22 mouse cellular contexts compared by ENCODE assay signal in the genomic region with DNA sequence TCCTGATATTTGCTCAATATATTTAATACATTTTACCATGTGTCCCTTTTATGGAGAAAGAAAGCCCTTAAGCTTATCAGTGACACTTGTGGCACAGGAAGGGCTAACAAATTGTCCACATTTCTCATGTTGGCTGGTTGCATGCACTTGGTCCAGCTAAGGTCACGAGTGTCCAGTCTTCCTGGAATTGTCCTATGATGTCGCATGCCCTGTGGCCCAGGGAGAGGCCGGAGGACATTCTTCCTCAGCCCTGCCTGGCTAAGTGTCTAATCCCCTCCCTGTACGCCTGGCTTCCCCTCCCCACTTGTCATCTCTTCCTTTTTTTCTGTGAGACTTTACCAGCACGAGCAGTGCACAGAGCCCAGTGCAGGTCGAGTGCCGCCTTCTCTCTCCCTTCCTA. TPM values are rescaled to one million over a fixed set of nuclear protein-coding genes. Genes with fewer than 3 reads are reported as not detected.
DNase-seq lines count a peak whose midpoint lies in the region; ATAC-seq and TF ChIP-seq lines count a peak whose summit lies in the region.
"Had no signal": no experiment of that assay in that cellular context is flagged by ENCODE, and none has a peak within 500 bp of the region (broad histone marks: within the 10 kb centered on the region; RNA-seq: fewer than 3 reads in every experiment).

No protein-coding gene starts in this region.

- 0 out of 2 replicates have a peak overlapping the region, but pooled peaks have one; percentile 2 for H3K4me2 ChIP-seq in heart, embryonic 11.5 days
- H3K4me2 ChIP-seq: embryonic facial prominence, embryonic 15.5 days; hindbrain, embryonic 12.5 days; intestine, embryonic 15.5 days; limb, embryonic 12.5 days had no signal

- H3K4me3 ChIP-seq in kidney, adult 2 months (ENCODE audit: insufficient read depth, low read depth, low read length): no peak overlapping the region
- H3K4me3 ChIP-seq in heart, embryonic 11.5 days (ENCODE audit: low read depth, low read length): no peak overlapping the region
- H3K4me3 ChIP-seq: embryonic facial prominence, embryonic 15.5 days; forebrain, embryonic 10.5 days; gastrocnemius, adult 2 months; hindbrain, embryonic 12.5 days; intestine, embryonic 15.5 days; limb, embryonic 12.5 days; myocyte had no signal

- H3K27ac ChIP-seq in kidney, adult 2 months (ENCODE audit: insufficient read depth, low read depth, low read length): peak overlapping the region; percentile 43; the same call in 1 of the 2 replicates
- H3K27ac ChIP-seq in heart, embryonic 11.5 days (ENCODE audit: low read depth, low read length): 0 out of 2 replicates have a peak overlapping the region, but pooled peaks have one; percentile 1
- H3K27ac ChIP-seq: embryonic facial prominence, embryonic 15.5 days; forebrain, embryonic 10.5 days; gastrocnemius, adult 2 months; hindbrain, embryonic 12.5 days; intestine, embryonic 15.5 days; limb, embryonic 12.5 days; liver, embryonic 14.5 days had no signal

- H3K9ac ChIP-seq in heart, embryonic 11.5 days (ENCODE audit: low read depth, low read length): no peak overlapping the region
- H3K9ac ChIP-seq: embryonic facial prominence, embryonic 15.5 days; hindbrain, embryonic 12.5 days; intestine, embryonic 15.5 days; limb, embryonic 12.5 days; liver, embryonic 14.5 days had no signal

- no peaks in the 10 kb centered on the region for H3K4me1 ChIP-seq in kidney, adult 2 months (ENCODE audit: control insufficient read depth, insufficient read depth, low read length)
- H3K4me1 ChIP-seq in heart, embryonic 11.5 days (ENCODE audit: control insufficient read depth, insufficient read depth, low read length): peaks cover 10% of the 10 kb centered on the region
- H3K4me1 ChIP-seq: embryonic facial prominence, embryonic 15.5 days; forebrain, embryonic 10.5 days; hindbrain, embryonic 12.5 days; intestine, embryonic 15.5 days; limb, embryonic 12.5 days had no signal

- no peak for ATAC-seq in heart, embryonic 11.5 days (replicated peaks; ENCODE audit: insufficient number of reproducible peaks, low FRiP score, low TSS enrichment)
- ATAC-seq: intestine, embryonic 15.5 days had no signal

- TF ChIP-seq CTCF in kidney, adult 2 months (conservative IDR thresholded peaks at IDR 0.05; ENCODE audit: insufficient read depth, insufficient read length, low read depth, low read length): no peak

- peak; percentile 21 to 60 for DNase-seq in adrenal gland, adult (ENCODE audit: inconsistent age in 2 of 2, low spot score in 1 of 2)
- DNase-seq in adrenal gland, postnatal 25 days: no peak
- DNase-seq in kidney, adult 2 months: peak; percentile 69
- no peak for DNase-seq in kidney, adult 18-20 months
- DNase-seq in kidney, postnatal 14 days: peak; percentile 54
- no peak for DNase-seq in testis, postnatal 14 days (ENCODE audit: low spot score)
- no peak for DNase-seq in embryo, embryonic 11 days
- DNase-seq: cerebellum, postnatal 10 days; gastrocnemius, adult 2 months; midbrain, embryonic 14.5 days; thymus, adult 2 months had no signal

- WGBS in kidney, adult 2 months: 65% methylated on average over 7 of the region's 7 CpGs
- WGBS in heart, embryonic 11.5 days (ENCODE audit: insufficient replicate concordance): 26% methylated on average over 7 of the region's 7 CpGs

- no peaks in the 10 kb centered on the region for H3K27me3 ChIP-seq in kidney, adult 2 months (replicated peaks; ENCODE audit: control insufficient read depth, insufficient read depth, low read length)
- H3K27me3 ChIP-seq in heart, embryonic 11.5 days (ENCODE audit: control insufficient read depth, insufficient read depth, low read length): no peaks in the 10 kb centered on the region
- H3K27me3 ChIP-seq: embryonic facial prominence, embryonic 15.5 days; hindbrain, embryonic 12.5 days; intestine, embryonic 15.5 days; limb, embryonic 12.5 days had no signal

- TF ChIP-seq POLR2A in kidney, adult 2 months (IDR thresholded peaks at IDR 0.05; ENCODE audit: low read depth, low read length): no peak

- no peaks in the 10 kb centered on the region for H3K9me3 ChIP-seq in heart, embryonic 11.5 days (replicated peaks; ENCODE audit: control insufficient read depth, low read length)
- H3K9me3 ChIP-seq: embryonic facial prominence, embryonic 15.5 days; forebrain, embryonic 10.5 days; hindbrain, embryonic 12.5 days; intestine, embryonic 15.5 days; limb, embryonic 12.5 days had no signal

- H3K36me3 ChIP-seq in kidney, adult 2 months (ENCODE audit: control insufficient read depth, insufficient read depth, low read length): peaks cover 1% of the 10 kb centered on the region; the same call in 1 of the 2 replicates
- no peaks in the 10 kb centered on the region for H3K36me3 ChIP-seq in heart, embryonic 11.5 days (ENCODE audit: control insufficient read depth, insufficient read depth, low read length)
- H3K36me3 ChIP-seq: intestine, embryonic 15.5 days had no signal

RNA-seq across cellular contexts. Expression of gene Snx29, which starts 29.2 kb away (rescaled TPM):
- total RNA-seq in adrenal gland, postnatal 25 days (2021): 16.1 and 20.7 TPM in 2 replicates
- 64.8 and 75.4 TPM in 2 replicates for polyA plus RNA-seq in kidney, adult 2 months (2012; rRNA removed)
- polyA plus RNA-seq in heart, embryonic 11.5 days (2014; fragmentation: Nextera tagmentation; extraction: Ambion mirVana): 7.1 and 8.2 TPM in 2 replicates

RNA-seq across cellular contexts. Expression of gene Tnfrsf17, which starts 38.3 kb away (rescaled TPM):
- total RNA-seq in adrenal gland, postnatal 25 days (2021): not detected in 2 replicates
- 0.16 and 0.27 TPM in 2 replicates for polyA plus RNA-seq in kidney, adult 2 months (2012; rRNA removed)
- not detected in 2 replicates for polyA plus RNA-seq in heart, embryonic 11.5 days (2014; fragmentation: Nextera tagmentation; extraction: Ambion mirVana)
- total RNA-seq: gastrocnemius, adult 2 months; heart, adult 18-20 months; megakaryocyte progenitor cell, adult 5-6 weeks; MEL had no signal
- polyA plus RNA-seq: embryonic facial prominence, embryonic 15.5 days; forebrain, embryonic 10.5 days; hindbrain, embryonic 12.5 days; intestine, embryonic 15.5 days; limb, embryonic 12.5 days; liver, embryonic 14.5 days; midbrain, embryonic 14.5 days; myocyte had no signal

Comparison
In these comparisons a context has a peak if more than half of its experiments do, and no peak if none do; other contexts are left out.
1. DNase-seq: peak in adrenal gland, adult (2 of 2), kidney, adult 2 months (single experiment) and kidney, postnatal 14 days (single experiment); none in adrenal gland, postnatal 25 days (single experiment), kidney, adult 18-20 months (single experiment), testis, postnatal 14 days (single experiment) and embryo, embryonic 11 days (single experiment).